Mouse (Mus musculus) heart, postnatal 0 days (tissue): ENCODE measurements at regions not wholly inside any gene's neighbourhood (a gene's known extent, or its start where the extent isn't known, plus 50 kb on each side); places are given as distances from the start of the nearest gene placed in this dataset.

ENCODE experiments used
- CTCF ChIP-seq: IDR thresholded peaks from 2 replicates; pipeline ENCODE4 v1.5.1; 2016; ENCODE audit warnings: antibody characterized with exemption, control low read depth, low read depth
- EP300 ChIP-seq: IDR thresholded peaks from 2 replicates; pipeline ENCODE4 v1.6.1; 2016; ENCODE audit warnings: antibody characterized with exemption, low read depth

DNA sequence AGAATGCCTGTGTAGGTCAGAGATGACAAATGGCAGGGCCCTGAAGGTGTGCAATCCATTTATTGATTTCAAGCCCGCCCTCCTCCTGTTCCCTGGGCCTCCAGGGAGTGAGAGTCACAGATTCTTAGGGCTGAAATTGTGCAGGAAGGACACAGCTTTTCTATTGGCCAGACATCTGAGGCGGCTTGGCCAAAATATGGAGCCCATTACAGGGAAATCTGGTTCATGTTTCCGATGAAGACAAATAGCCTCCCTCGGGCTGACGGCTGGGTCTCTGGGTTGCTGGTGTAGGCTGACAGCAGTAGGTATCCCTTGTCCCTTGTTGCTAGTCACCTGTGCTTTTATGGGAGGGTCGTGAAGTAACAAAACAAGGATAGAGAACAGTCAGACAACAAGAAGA, 413.2 kb downstream of the Tshz3 start:
- no peak for TF ChIP-seq EP300
- no peak for TF ChIP-seq CTCF
